Mouse (Mus musculus) embryonic fibroblast, embryonic 13.5 days (primary cell): ENCODE results near the gene Nf1.

Source experiments
- CTCF ChIP-seq: IDR thresholded peaks from 2 replicates; pipeline ENCODE4 v1.5.1; 2011; ENCODE audit warnings: mild to moderate bottlenecking, control low read depth, low read length, moderate library complexity, borderline replicate concordance; ENCODE audit not compliant: insufficient read depth
- POLR2A ChIP-seq: IDR thresholded peaks from 2 replicates; pipeline ENCODE4 v1.6.1; 2011; ENCODE audit warnings: low read depth, mild to moderate bottlenecking, control low read depth, low read length, moderate library complexity

GRCm38 (mm10) chr11:79520772-79521171, 181.3 kb downstream of the Nf1 start:
- no peak for TF ChIP-seq CTCF
- no peak for TF ChIP-seq POLR2A
